ENCODE assay signal across 9 mouse cellular contexts in genomic region chr13:113337223-113337858, GRCm38 (mm10). TPM values are rescaled to one million over a fixed set of nuclear protein-coding genes. Genes with fewer than 3 reads are reported as not detected.
A peak's percentile ranks its signal among the peaks of the same experiment; 100 is the strongest.
DNase-seq lines count a peak whose midpoint lies in the region; ATAC-seq and TF ChIP-seq lines count a peak whose summit lies in the region.
"Had no signal": no experiment of that assay in that cellular context is flagged by ENCODE, and none has a peak within 500 bp of the region (broad histone marks: within the 10 kb centered on the region; RNA-seq: fewer than 3 reads in every experiment).

No protein-coding gene starts in this region.

- no peaks in the 10 kb centered on the region for H3K36me3 ChIP-seq in hindbrain, embryonic 10.5 days
- H3K36me3 ChIP-seq in lung, postnatal 0 days (ENCODE audit: insufficient read depth, low read length): no peaks in the 10 kb centered on the region

- ATAC-seq in lung, postnatal 0 days: peak; percentile 55; the same call in 1 of the 2 replicates

- H3K9ac ChIP-seq in lung, postnatal 0 days (replicated peaks; ENCODE audit: low read depth): no peak overlapping the region

- TF ChIP-seq CTCF in lung, postnatal 0 days (IDR thresholded peaks at IDR 0.05): peak; percentile 66

- no peak overlapping the region for H3K4me3 ChIP-seq in hindbrain, embryonic 10.5 days
- H3K4me3 ChIP-seq in lung, postnatal 0 days (ENCODE audit: low read depth, low read length): no peak overlapping the region
- H3K4me3 ChIP-seq: erythroblast, embryonic 14.5 days; megakaryocyte, embryonic 14.5 days had no signal

- WGBS in hindbrain, embryonic 10.5 days: 55% methylated on average over 6 of the region's 6 CpGs
- WGBS in lung, postnatal 0 days: 62% methylated on average over 6 of the region's 6 CpGs

- no peaks in the 10 kb centered on the region for H3K27me3 ChIP-seq in hindbrain, embryonic 10.5 days (ENCODE audit: insufficient read depth, poor library complexity, severe bottlenecking)
- H3K27me3 ChIP-seq in lung, postnatal 0 days (replicated peaks; ENCODE audit: insufficient read depth, low read length): no peaks in the 10 kb centered on the region

- H3K4me1 ChIP-seq in hindbrain, embryonic 10.5 days (replicated peaks): peaks cover 23% of the 10 kb centered on the region
- no peaks in the 10 kb centered on the region for H3K4me1 ChIP-seq in lung, postnatal 0 days (ENCODE audit: insufficient read depth, low read depth, low read length)

- no peaks in the 10 kb centered on the region for H3K9me3 ChIP-seq in hindbrain, embryonic 10.5 days
- H3K9me3 ChIP-seq in lung, postnatal 0 days (ENCODE audit: low read length): no peaks in the 10 kb centered on the region

- no peak overlapping the region for H3K27ac ChIP-seq in hindbrain, embryonic 10.5 days
- no peak overlapping the region for H3K27ac ChIP-seq in lung, postnatal 0 days (ENCODE audit: low read length)

- TF ChIP-seq EP300 in lung, postnatal 0 days (IDR thresholded peaks at IDR 0.05): no peak; the same call in 1 of the 2 replicates

- peak; percentile 48 for DNase-seq in CD4-positive helper T cell, adult 2 months (ENCODE audit: low read depth, low spot score)
- peak; percentile 75 for DNase-seq in MN1 (ENCODE audit: low spot score)
- DNase-seq in cerebellum, postnatal 10 days: peak; percentile 83 to 84
- peak; percentile 44 for DNase-seq in hindbrain, embryonic 10.5 days (ENCODE audit: low spot score)
- DNase-seq in layer of hippocampus, adult 18-20 months (ENCODE audit: low spot score in 2 of 2): peak; percentile 37 to 84
- peak; percentile 74 for DNase-seq in lung, postnatal 0 days (ENCODE audit: low spot score)
- DNase-seq in right cerebral cortex, adult 2 months (ENCODE audit: low spot score in 2 of 2): peak; percentile 77 to 83

- H3K4me2 ChIP-seq in lung, postnatal 0 days (replicated peaks; ENCODE audit: low read depth, low read length): no peak overlapping the region

RNA-seq across cellular contexts. Expression of gene BC067074, which starts 44.4 kb away (rescaled TPM):
- 1.8 TPM in 2 replicates for polyA plus RNA-seq in hindbrain, embryonic 10.5 days (2016; fragmentation: Nextera tagmentation; extraction: Ambion mirVana)
- 1 to 10 TPM; 1.0 to 1.3 TPM for total RNA-seq in layer of hippocampus, adult 18-20 months (2021)
- polyA plus RNA-seq in lung, postnatal 0 days (2015; fragmentation: Nextera tagmentation; extraction: Ambion mirVana): 3.3 and 4.2 TPM in 2 replicates
- polyA plus RNA-seq: erythroblast, embryonic 14.5 days had no signal
